Mouse (Mus musculus): ENCODE measurements around the gene Iqsec1. TPM values are rescaled to one million over a fixed set of nuclear protein-coding genes. Genes with fewer than 3 reads are reported as not detected.

The Iqsec1 gene
- polyA plus RNA-seq (2017; shearing (Covaris generic)) = 7.8 TPM

GRCm38 (mm10) chr6:90988648-90989317, at the start of gene Iqsec1:
Gene Iqsec1 (minus strand): TSS chr6:90988685.

Other genes starting within 250 kb of the Iqsec1 start
- gene Nup210, start 128.1 kb upstream of the Iqsec1 start, polyA plus RNA-seq (2017; shearing (Covaris generic)) = 217 TPM
- gene Hdac11, start 168.0 kb upstream of the Iqsec1 start, polyA plus RNA-seq (2017; shearing (Covaris generic)) = 1.4 TPM
- gene Fbln2, start 223.8 kb upstream of the Iqsec1 start, polyA plus RNA-seq (2017; shearing (Covaris generic)) = 0.68 TPM